ENCODE assay signal across 8 mouse cellular contexts in the genomic region with DNA sequence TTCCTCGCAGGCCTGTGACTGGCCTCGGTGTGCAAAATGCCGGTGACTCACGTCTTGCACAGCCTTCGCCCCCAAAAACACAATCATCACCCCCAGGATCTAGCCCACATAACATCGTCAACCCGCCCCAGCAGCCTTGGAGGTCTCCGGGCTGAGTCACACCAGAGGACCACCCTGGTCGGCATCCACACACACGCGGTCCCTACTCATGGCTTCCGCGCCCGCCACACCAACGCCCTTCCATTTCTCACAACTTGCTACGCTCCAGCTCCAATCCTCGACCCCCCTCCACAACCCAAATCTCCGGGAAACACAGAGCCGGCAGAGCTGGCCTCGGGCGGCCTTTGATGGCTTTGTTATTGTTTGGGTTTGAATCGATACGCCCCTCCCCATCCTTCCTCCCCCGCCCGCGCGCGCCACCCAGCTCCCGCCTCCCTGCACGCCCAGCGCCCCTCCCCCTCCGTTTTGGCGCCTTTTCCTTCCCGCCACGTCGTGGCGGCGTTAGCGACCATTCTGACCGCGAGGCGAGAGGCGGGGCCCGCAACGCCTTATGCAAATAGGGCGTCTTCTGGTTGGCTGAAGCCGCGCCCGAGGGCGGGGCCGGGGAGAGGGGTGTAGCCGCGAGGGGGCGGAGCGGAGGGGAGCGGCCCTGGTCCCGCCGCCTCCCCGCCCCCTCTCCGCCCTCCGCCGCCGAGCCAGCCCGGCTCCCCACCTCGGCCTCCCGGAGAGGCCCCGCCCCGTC. TPM values are rescaled to one million over a fixed set of nuclear protein-coding genes. Genes with fewer than 3 reads are reported as not detected.
DNase-seq lines count a peak whose midpoint lies in the region; ATAC-seq lines count a peak whose summit lies in the region.

No protein-coding gene starts in this region.

- ATAC-seq in hindbrain, embryonic 12.5 days (ENCODE audit: low FRiP score): peak; percentile 92

- H3K4me3 ChIP-seq in hindbrain, embryonic 12.5 days: peak overlapping the region; percentile 87

- under 1% methylated on average over 47 of the region's 68 CpGs for WGBS in hindbrain, embryonic 12.5 days

- H3K4me2 ChIP-seq in hindbrain, embryonic 12.5 days (replicated peaks): peak overlapping the region; percentile 75

- peaks cover 7% of the 10 kb centered on the region for H3K36me3 ChIP-seq in hindbrain, embryonic 12.5 days

- H3K9me3 ChIP-seq in hindbrain, embryonic 12.5 days (replicated peaks): no peaks in the 10 kb centered on the region

- peak overlapping the region; percentile 96 for H3K27ac ChIP-seq in hindbrain, embryonic 12.5 days

- peak; percentile 100 for DNase-seq in Muller cell, postnatal 12 days (ENCODE audit: inconsistent ontology term)
- DNase-seq in cerebellum, adult 9-11 months: peak; percentile 99
- peak; percentile 89 to 92 for DNase-seq in frontal cortex, adult 2 months (ENCODE audit: extremely low spot score in 1 of 2, low spot score in 1 of 2)
- DNase-seq in layer of hippocampus, postnatal 14 days (ENCODE audit: low spot score in 2 of 2): peak; percentile 92 to 96
- DNase-seq in lung, postnatal 14 days: peak; percentile 99
- peak; percentile 93 for DNase-seq in retina, adult 2 months (ENCODE audit: low read depth, low spot score)
- DNase-seq in thymus, postnatal 36 days: peak; percentile 99

- H3K9ac ChIP-seq in hindbrain, embryonic 12.5 days: peak overlapping the region; percentile 92

- no peaks in the 10 kb centered on the region for H3K27me3 ChIP-seq in hindbrain, embryonic 12.5 days

- peaks cover 26% of the 10 kb centered on the region for H3K4me1 ChIP-seq in hindbrain, embryonic 12.5 days

RNA-seq across cellular contexts. Expression of a gene that starts 0.4 kb away (rescaled TPM):
- polyA plus RNA-seq in frontal cortex, adult 2 months (2012; rRNA removed): 3.2 and 3.7 TPM in 2 replicates
- 17.8 and 19.2 TPM in 2 replicates for polyA plus RNA-seq in hindbrain, embryonic 12.5 days (2016; fragmentation: Nextera tagmentation; extraction: Ambion mirVana)
- total RNA-seq in layer of hippocampus, postnatal 14 days (2021): 1 to 10 TPM; 3.1 to 6.0 TPM

RNA-seq across cellular contexts. Expression of a gene that starts 59.3 kb away (rescaled TPM):
- polyA plus RNA-seq in frontal cortex, adult 2 months (2012; rRNA removed): not detected in 2 replicates
- polyA plus RNA-seq in hindbrain, embryonic 12.5 days (2016; fragmentation: Nextera tagmentation; extraction: Ambion mirVana): not detected in 2 replicates
- not detected for total RNA-seq in layer of hippocampus, postnatal 14 days (2021)

RNA-seq across cellular contexts. Expression of a gene that starts 59.4 kb away (rescaled TPM):
- 35.5 and 35.8 TPM in 2 replicates for polyA plus RNA-seq in frontal cortex, adult 2 months (2012; rRNA removed)
- polyA plus RNA-seq in hindbrain, embryonic 12.5 days (2016; fragmentation: Nextera tagmentation; extraction: Ambion mirVana): 24.6 and 26.4 TPM in 2 replicates
- 10 to 100 TPM; 43.7 to 44.9 TPM for total RNA-seq in layer of hippocampus, postnatal 14 days (2021)

Comparison
In these comparisons a context has a peak if more than half of its experiments do, and no peak if none do; other contexts are left out.
1. Peak in every context shown above with its lines: DNase-seq, ATAC-seq, H3K4me3 ChIP-seq and H3K27ac ChIP-seq.